Mouse (Mus musculus) liver, embryonic 13.5 days (tissue): ENCODE measurements around the gene Sart1. TPM values are rescaled to one million over a fixed set of nuclear protein-coding genes. Genes with fewer than 3 reads are reported as not detected.
A peak's percentile ranks its signal among the peaks of the same experiment; 100 is the strongest.

Experiments
- ATAC-seq: fragments of 200-750 bp; cut with Nextera tagmentation; 2 replicates; pipeline ENCODE4 v1.8.0; 2017; ENCODE audit warnings: low read depth, mild to moderate bottlenecking, moderate number of reproducible peaks, moderate library complexity
- DNase-seq: peaks from one replicate; pipeline ENCODE4 v3.0.0; 2022
- H3K27ac ChIP-seq: fragments of 300-500 bp; sonication (generic); 2 replicates; pipeline ENCODE4 v1.5.1; 2015; ENCODE audit warnings: moderate library complexity, mild to moderate bottlenecking, inconsistent platforms
- H3K27me3 ChIP-seq: fragments of 300-500 bp; sonication (generic); 2 replicates; pipeline ENCODE4 v1.6.1; 2015; ENCODE audit warnings: mild to moderate bottlenecking, inconsistent platforms
- H3K36me3 ChIP-seq: fragments of 300-500 bp; sonication (generic); 2 replicates; pipeline ENCODE4 v1.6.1; 2015; ENCODE audit warnings: mild to moderate bottlenecking, inconsistent platforms
- H3K4me1 ChIP-seq: fragments of 300-500 bp; sonication (generic); replicated peaks from 2 replicates; pipeline ENCODE4 v1.6.1; 2015; ENCODE audit warnings: inconsistent platforms
- H3K4me2 ChIP-seq: fragments of 300-500 bp; sonication (generic); 2 replicates; pipeline ENCODE4 v1.6.1; 2015; ENCODE audit warnings: inconsistent platforms, mild to moderate bottlenecking, moderate library complexity
- H3K4me3 ChIP-seq: fragments of 300-500 bp; sonication (generic); replicated peaks from 2 replicates; pipeline ENCODE4 v1.5.1; 2015; ENCODE audit warnings: mild to moderate bottlenecking, inconsistent platforms
- H3K9ac ChIP-seq: fragments of 300-500 bp; sonication (generic); 2 replicates; pipeline ENCODE4 v1.6.1; 2015; ENCODE audit warnings: mild to moderate bottlenecking, inconsistent platforms
- H3K9me3 ChIP-seq: fragments of 300-500 bp; sonication (generic); replicated peaks from 2 replicates; pipeline ENCODE4 v1.6.1; 2016; ENCODE audit warnings: inconsistent platforms
- WGBS: fragments of 180-500 bp; shearing (Covaris S2); methylation state at CpG from one replicate; pipeline ENCODE4 v1.1.7; 2015; ENCODE audit not compliant: insufficient replicate concordance; 5-methylcytosine and 5-hydroxymethylcytosine counted together
- polyA plus RNA-seq: library from polyadenylated mRNA; unstranded; fragments of >200 nt; fragmentation: Nextera tagmentation; extraction: Ambion mirVana; gene quantifications from 2 replicates; pipeline ENCODE4 v1.2.1, GENCODE M21; 2015

The Sart1 gene
- polyA plus RNA-seq, 1 experiment from 2014 or later, result 35.1 TPM

- DNase-seq, result peak; percentile 87
- 2% methylated on average over 77 of the region's 87 CpGs for WGBS
Observed at GRCm38 (mm10) chr19:5424782-5425741, 36.6 kb upstream of the Sart1 start, which contains the start of the genes Drap1 and AI837181. Drap1 (minus strand) TSS chr19:5424979. AI837181 (plus strand) TSS chr19:5425144.

DNA sequence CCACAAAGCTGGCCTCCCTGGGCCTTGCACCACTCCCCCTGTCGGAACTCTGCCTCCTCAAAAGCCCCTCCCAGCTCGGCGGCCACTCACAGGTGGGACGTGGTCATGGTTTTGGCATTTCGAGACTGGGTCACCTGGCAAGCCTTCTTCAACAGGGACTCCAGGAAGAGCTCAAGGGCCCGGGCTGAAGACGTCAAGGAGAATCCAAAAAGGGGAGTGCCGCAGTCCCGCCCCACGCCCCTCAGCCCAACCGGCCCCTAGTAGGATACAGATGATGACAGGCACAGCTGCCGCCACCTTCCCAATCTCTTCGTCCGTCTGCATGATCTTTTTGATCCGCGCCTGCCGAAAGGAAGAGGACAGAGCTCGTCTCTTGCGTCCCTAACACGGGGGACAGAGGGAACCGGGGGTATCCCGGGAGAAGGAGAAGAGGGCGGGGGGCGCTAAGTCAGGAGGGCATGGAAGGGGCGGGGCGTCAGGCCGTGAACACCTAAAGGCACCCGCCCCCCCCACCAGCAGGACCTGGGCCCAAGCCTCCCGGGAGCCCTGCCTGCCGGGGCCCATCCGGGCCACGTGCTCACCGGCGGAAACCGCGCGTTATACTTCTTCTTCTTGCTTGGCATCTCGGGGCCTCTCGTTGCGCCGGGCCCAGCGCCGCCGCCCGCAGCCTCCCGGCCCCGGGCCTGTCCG lies 35.7 kb upstream of the Sart1 start:
- H3K9ac ChIP-seq, result peak overlapping the region; percentile 84
- peaks cover 52% of the 10 kb centered on the region for H3K4me1 ChIP-seq
- peak; percentile 57 for ATAC-seq
- H3K27ac ChIP-seq, result peak overlapping the region; percentile 91
- H3K4me3 ChIP-seq, result peak overlapping the region; percentile 82
- H3K27me3 ChIP-seq, result no peaks in the 10 kb centered on the region
- WGBS, result 2% methylated on average over 46 of the region's 48 CpGs
- peaks cover 48% of the 10 kb centered on the region for H3K36me3 ChIP-seq
- peak overlapping the region; percentile 96 for H3K4me2 ChIP-seq
- peak; percentile 59 for DNase-seq
- H3K9me3 ChIP-seq, result no peaks in the 10 kb centered on the region

More at GRCm38 (mm10) chr19:5424782-5425741, 36.6 kb upstream of the Sart1 start, which contains the start of the genes Drap1 and AI837181:
- Histone ChIP-seq H3K4me3 (peak within 1 kb of the TSS; percentile 82), H3K4me2 (peak within 1 kb of the TSS; percentile 96), H3K9ac (peak within 1 kb of the TSS; percentile 90), H3K36me3 (peaks cover 43% of the 10 kb centered on the region), H3K9me3 (no peaks in the 10 kb centered on the region), H3K4me1 (peaks cover 49% of the 10 kb centered on the region), H3K27ac (peak within 1 kb of the TSS; percentile 91), H3K27me3 (no peaks in the 10 kb centered on the region)
- ATAC-seq, result peak; percentile 85

DNA sequence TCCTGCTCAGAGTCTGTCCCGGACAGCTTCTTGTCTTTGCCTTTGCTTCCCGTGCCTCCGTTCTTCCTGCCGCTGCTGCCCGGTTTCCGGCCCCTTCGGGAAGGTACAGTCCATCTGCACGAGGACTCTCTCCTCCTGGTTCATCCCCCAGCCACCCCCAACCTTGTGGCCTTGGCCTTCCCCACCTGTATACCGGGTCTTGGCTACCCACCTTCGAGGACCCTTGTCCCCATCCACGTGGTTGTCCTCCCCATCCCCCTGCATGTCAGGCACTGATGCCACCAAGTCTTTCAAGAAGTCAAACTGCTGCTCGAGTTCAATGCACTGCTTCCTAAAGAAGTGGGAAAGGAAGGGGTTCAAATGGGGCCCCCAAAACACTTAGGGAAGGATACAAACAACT lies 35.1 kb upstream of the Sart1 start:
- ATAC-seq (no peak), DNase-seq (no peak)
- Histone ChIP-seq H3K27ac (peak overlapping the region; percentile 91), H3K4me2 (peak overlapping the region; percentile 96), H3K36me3 (peaks cover 48% of the 10 kb centered on the region), H3K4me1 (peaks cover 52% of the 10 kb centered on the region), H3K9me3 (no peaks in the 10 kb centered on the region), H3K9ac (peak overlapping the region; percentile 84), H3K27me3 (no peaks in the 10 kb centered on the region), H3K4me3 (peak overlapping the region; percentile 82)
- WGBS, result 60% methylated on average over 12 of the region's 12 CpGs

DNA sequence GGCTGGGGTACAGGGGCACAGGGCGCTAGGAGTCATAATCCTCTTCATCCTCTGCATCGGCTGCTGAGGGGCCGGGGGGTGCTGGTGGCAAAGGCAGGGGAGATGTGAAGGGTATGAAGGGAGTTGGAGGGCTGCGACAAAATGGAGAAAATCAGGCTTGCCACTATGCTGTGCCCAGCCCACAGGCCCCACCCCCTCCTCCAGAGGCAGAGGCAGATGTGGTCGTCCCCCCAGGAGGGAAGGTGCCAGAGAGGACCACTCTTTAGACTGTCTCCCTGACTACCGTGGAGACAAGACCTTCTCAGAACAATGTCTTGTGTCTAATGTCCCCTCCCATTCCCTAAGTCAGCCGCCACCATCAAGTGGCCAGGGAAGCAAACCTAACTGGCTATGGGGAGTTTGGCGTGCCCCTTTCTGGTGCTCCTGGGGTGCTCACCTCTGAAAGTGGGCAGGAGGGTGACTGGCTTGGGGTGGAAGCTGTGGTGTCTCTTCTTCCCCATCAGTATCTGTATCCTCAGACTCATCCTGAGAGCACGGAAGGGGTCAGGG lies 34.5 kb upstream of the Sart1 start:
- Histone ChIP-seq H3K4me1 (peaks cover 51% of the 10 kb centered on the region), H3K4me3 (peak overlapping the region; percentile 82; the same call in 1 of the 2 replicates), H3K27me3 (no peaks in the 10 kb centered on the region), H3K27ac (peak overlapping the region; percentile 91; the same call in 1 of the 2 replicates), H3K36me3 (peaks cover 53% of the 10 kb centered on the region), H3K9ac (peak overlapping the region; percentile 84; the same call in 1 of the 2 replicates), H3K4me2 (peak overlapping the region; percentile 96), H3K9me3 (no peaks in the 10 kb centered on the region)
- 87% methylated on average over 9 of the region's 9 CpGs for WGBS
- DNase-seq, result no peak
- ATAC-seq, result no peak

GRCm38 (mm10) chr19:5422267-5422666 lies 33.8 kb upstream of the Sart1 start:
- WGBS, result 82% methylated on average over 10 of the region's 10 CpGs
- Histone ChIP-seq H3K4me1 (peaks cover 47% of the 10 kb centered on the region), H3K4me3 (no peak overlapping the region), H3K9ac (no peak overlapping the region), H3K9me3 (no peaks in the 10 kb centered on the region), H3K36me3 (peaks cover 52% of the 10 kb centered on the region), H3K27me3 (no peaks in the 10 kb centered on the region), H3K4me2 (no peak overlapping the region), H3K27ac (no peak overlapping the region)
- no peak for DNase-seq
- ATAC-seq, result no peak

DNA sequence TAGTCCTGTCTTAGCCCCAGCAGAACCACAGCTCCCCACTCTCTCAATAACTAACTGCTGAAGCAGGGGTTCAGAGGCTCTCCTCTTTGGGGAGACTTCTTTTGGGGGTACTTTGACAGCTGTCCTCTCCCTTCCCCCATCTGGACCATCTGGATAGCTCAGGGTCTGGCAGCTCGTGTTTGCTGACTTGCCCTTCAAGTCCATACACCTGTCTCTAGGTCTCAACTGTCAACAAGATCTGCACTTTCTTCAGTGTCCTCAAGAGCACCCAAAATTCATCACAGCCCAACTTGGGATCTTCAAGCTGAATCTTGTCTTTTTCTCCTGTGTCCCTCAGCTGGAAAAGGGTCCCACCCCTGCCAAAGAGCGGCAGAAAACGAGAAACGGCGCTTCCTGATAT lies 33.3 kb upstream of the Sart1 start:
- WGBS, result 83% methylated on average over 5 of the region's 5 CpGs

GRCm38 (mm10) chr19:5420579-5420978 lies 32.1 kb upstream of the Sart1 start:
- DNase-seq (no peak), ATAC-seq (no peak)
- Histone ChIP-seq H3K4me3 (no peak overlapping the region), H3K4me2 (no peak overlapping the region), H3K9ac (0 out of 2 replicates have a peak overlapping the region, but pooled peaks have one; percentile 13), H3K27ac (no peak overlapping the region), H3K27me3 (no peaks in the 10 kb centered on the region), H3K36me3 (peaks cover 39% of the 10 kb centered on the region), H3K4me1 (peaks cover 30% of the 10 kb centered on the region), H3K9me3 (no peaks in the 10 kb centered on the region)
- WGBS, result 78% methylated on average over 6 of the region's 6 CpGs

More for the DNA sequence above, 33.3 kb upstream of the Sart1 start:
- Histone ChIP-seq H3K36me3 (peaks cover 47% of the 10 kb centered on the region), H3K9ac (no peak overlapping the region), H3K4me2 (no peak overlapping the region), H3K4me1 (peaks cover 42% of the 10 kb centered on the region), H3K27ac (no peak overlapping the region), H3K4me3 (no peak overlapping the region), H3K9me3 (no peaks in the 10 kb centered on the region), H3K27me3 (no peaks in the 10 kb centered on the region)
- DNase-seq, result no peak
- ATAC-seq, result no peak

- Histone ChIP-seq H3K4me2 (no peak overlapping the region), H3K36me3 (peaks cover 39% of the 10 kb centered on the region), H3K27ac (no peak overlapping the region), H3K4me1 (peaks cover 30% of the 10 kb centered on the region), H3K4me3 (no peak overlapping the region), H3K27me3 (no peaks in the 10 kb centered on the region), H3K9ac (no peak overlapping the region), H3K9me3 (no peaks in the 10 kb centered on the region)
- ATAC-seq (no peak), DNase-seq (no peak)
- WGBS, result 54% methylated on average over 9 of the region's 9 CpGs
Observed at GRCm38 (mm10) chr19:5419630-5420029, 31.1 kb upstream of the Sart1 start.

DNA sequence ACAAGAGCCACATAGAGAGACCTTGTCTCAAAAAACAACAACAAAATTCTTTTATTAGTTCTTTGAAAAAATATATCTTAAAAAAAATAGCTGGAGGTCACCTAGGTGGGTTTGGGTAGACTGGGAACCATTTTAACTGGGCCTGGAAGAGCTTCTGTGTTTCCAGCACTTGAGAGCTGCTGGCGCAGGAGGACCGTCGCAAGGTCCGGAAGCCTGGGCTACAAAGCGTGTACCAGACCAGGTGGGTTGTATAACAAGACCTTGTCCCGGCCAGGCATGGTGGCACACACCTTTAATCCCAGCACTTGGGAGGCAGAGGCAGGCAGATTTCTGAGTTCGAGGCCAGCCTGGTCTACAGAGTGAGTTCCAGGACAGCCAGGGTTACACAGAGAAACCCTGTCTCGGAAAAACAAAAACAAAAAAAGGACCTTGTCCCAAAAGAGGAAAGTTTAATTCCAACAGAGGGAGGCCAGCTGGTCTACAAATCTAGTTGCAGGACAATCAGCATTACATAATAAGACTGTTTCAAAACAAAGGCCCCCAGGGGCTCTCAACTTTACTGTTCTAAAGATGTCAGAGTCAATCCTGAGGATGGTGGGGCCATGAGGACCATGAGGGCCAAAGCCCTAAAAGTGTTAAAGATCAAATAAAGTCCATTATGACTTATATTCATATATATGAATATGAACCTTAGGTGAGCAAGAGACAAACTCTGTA lies 30.4 kb upstream of the Sart1 start:
- Histone ChIP-seq H3K4me3 (no peak overlapping the region), H3K27ac (no peak overlapping the region), H3K9ac (no peak overlapping the region), H3K9me3 (no peaks in the 10 kb centered on the region), H3K27me3 (no peaks in the 10 kb centered on the region), H3K4me1 (peaks cover 30% of the 10 kb centered on the region), H3K4me2 (no peak overlapping the region), H3K36me3 (peaks cover 39% of the 10 kb centered on the region)
- no peak for ATAC-seq
- DNase-seq, result no peak
- 86% methylated on average over 8 of the region's 8 CpGs for WGBS

- H3K27ac ChIP-seq, result no peak overlapping the region
- 0 out of 2 replicates have a peak, but pooled peaks cover 5% of the 10 kb centered on the region for H3K36me3 ChIP-seq
- no peak for DNase-seq
- WGBS, result 59% methylated on average over 2 of the region's 2 CpGs
- H3K4me3 ChIP-seq, result no peak overlapping the region
- no peaks in the 10 kb centered on the region for H3K9me3 ChIP-seq
- ATAC-seq, result no peak
- H3K9ac ChIP-seq, result no peak overlapping the region
- H3K4me2 ChIP-seq, result no peak overlapping the region
- H3K27me3 ChIP-seq, result no peaks in the 10 kb centered on the region
- H3K4me1 ChIP-seq, result peaks cover 9% of the 10 kb centered on the region
Observed at GRCm38 (mm10) chr19:5414534-5414957, 26.0 kb upstream of the Sart1 start.
